Mouse (Mus musculus) midbrain, postnatal 0 days (tissue): ENCODE measurements around the gene Tut7. TPM values are rescaled to one million over a fixed set of nuclear protein-coding genes. Genes with fewer than 3 reads are reported as not detected.
"Not testable (repeated sequence)": the region's sequence is repeated elsewhere in the genome, so short reads cannot be mapped to it uniquely, and the experiment has no call there.

Experiments used
- ATAC-seq: fragments of 200-750 bp; cut with Nextera tagmentation; 2 replicates; pipeline ENCODE4 v1.8.0; 2017; ENCODE audit warnings: moderate number of reproducible peaks, mild to moderate bottlenecking, moderate TSS enrichment, moderate library complexity; ENCODE audit not compliant: low FRiP score
- DNase-seq: peaks from one replicate; pipeline ENCODE4 v3.0.0-alpha.2; 2015; ENCODE audit warnings: low spot score
- H3K27ac ChIP-seq: fragments of 300-500 bp; sonication (generic); 2 replicates; pipeline ENCODE4 v1.5.1; 2014; ENCODE audit warnings: low read depth, mild to moderate bottlenecking, low read length, mixed read lengths
- H3K27me3 ChIP-seq: fragments of 300-500 bp; sonication (generic); 2 replicates; pipeline ENCODE4 v1.6.1; 2014; ENCODE audit warnings: low read length, control low read depth, mixed read lengths; ENCODE audit not compliant: insufficient read depth
- H3K36me3 ChIP-seq: fragments of 300-500 bp; sonication (generic); 2 replicates; pipeline ENCODE4 v1.6.1; 2014; ENCODE audit warnings: low read length, control low read depth, mixed read lengths; ENCODE audit not compliant: insufficient read depth
- H3K4me1 ChIP-seq: fragments of 300-500 bp; sonication (generic); 2 replicates; pipeline ENCODE4 v1.6.1; 2014; ENCODE audit warnings: mild to moderate bottlenecking, control low read depth, antibody characterized with exemption, low read length, mixed read lengths; ENCODE audit not compliant: insufficient read depth
- H3K4me2 ChIP-seq: fragments of 300-500 bp; sonication (generic); 2 replicates; pipeline ENCODE4 v1.6.1; 2014; ENCODE audit warnings: low read depth, mild to moderate bottlenecking, low read length, mixed read lengths; ENCODE audit not compliant: poor library complexity, severe bottlenecking
- H3K4me3 ChIP-seq: fragments of 300-500 bp; sonication (generic); 2 replicates; pipeline ENCODE4 v1.5.1; 2014; ENCODE audit warnings: low read depth, mild to moderate bottlenecking, low read length, moderate library complexity
- H3K9ac ChIP-seq: fragments of 300-500 bp; sonication (generic); replicated peaks from 2 replicates; pipeline ENCODE4 v1.6.1; 2014; ENCODE audit warnings: mild to moderate bottlenecking, low read length, moderate library complexity, mixed read lengths; ENCODE audit not compliant: poor library complexity, severe bottlenecking
- H3K9me3 ChIP-seq: fragments of 300-500 bp; sonication (generic); 2 replicates; pipeline ENCODE4 v1.6.1; 2016; ENCODE audit warnings: low read length, control low read depth
- CTCF ChIP-seq: IDR thresholded peaks from 2 replicates; pipeline ENCODE4 v1.5.1; 2016; ENCODE audit warnings: antibody characterized with exemption, mild to moderate bottlenecking
- WGBS: fragments of 180-500 bp; shearing (Covaris S2); extraction: QIAGEN DNeasy Blood & Tissue Kit; methylation state at CpG from one replicate; pipeline ENCODE4 v1.1.7; 2014; 5-methylcytosine and 5-hydroxymethylcytosine counted together
- polyA plus RNA-seq: library from polyadenylated mRNA; unstranded; fragments of >200 nt; fragmentation: Nextera tagmentation; extraction: Ambion mirVana; gene quantifications from 2 replicates; pipeline ENCODE4 v1.2.1, GENCODE M21; 2015
- total RNA-seq: library from RNA; depleted of rRNA; stranded (reverse); fragments of >200 nt; gene quantifications from 2 replicates; pipeline ENCODE4 v1.2.3, GENCODE M21; 2014

Gene Tut7
- total and polyA plus RNA-seq, 2 experiments from 2014 or later = 33.7 to 37.3 TPM

DNA sequence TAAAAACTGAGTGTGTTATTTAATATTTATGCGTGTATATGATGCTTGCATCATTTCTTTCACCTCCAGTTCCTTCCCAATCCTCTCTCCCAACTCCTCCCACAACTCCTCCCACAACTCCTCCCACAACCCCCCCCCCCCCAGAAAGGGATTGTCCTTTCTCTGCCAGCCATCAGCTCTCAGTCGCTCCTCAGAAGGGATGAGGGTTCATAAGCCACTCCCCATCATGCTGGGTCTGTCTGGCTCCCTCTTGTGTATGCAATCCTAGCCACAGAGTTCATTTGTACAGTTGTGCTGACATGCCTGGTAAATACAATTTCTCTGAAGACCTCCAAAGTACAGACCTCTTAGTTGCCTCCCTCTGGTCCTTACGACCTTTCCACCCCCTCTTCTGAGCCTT is 87.8 kb downstream of the Tut7 start:
- TF ChIP-seq CTCF = peak; percentile 60
- H3K4me3 ChIP-seq = no peak overlapping the region
- H3K27ac ChIP-seq = no peak overlapping the region
- DNase-seq (peak; percentile 58), ATAC-seq (peak; percentile 57; the same call in 1 of the 2 replicates)
- H3K9ac ChIP-seq = no peak overlapping the region
- no peaks in the 10 kb centered on the region for H3K36me3 ChIP-seq
- H3K4me1 ChIP-seq = no peaks in the 10 kb centered on the region
- WGBS = 33% methylated on average over 3 of the region's 3 CpGs
- H3K27me3 ChIP-seq = no peaks in the 10 kb centered on the region
- no peaks in the 10 kb centered on the region for H3K9me3 ChIP-seq
- H3K4me2 ChIP-seq = no peak overlapping the region

DNA sequence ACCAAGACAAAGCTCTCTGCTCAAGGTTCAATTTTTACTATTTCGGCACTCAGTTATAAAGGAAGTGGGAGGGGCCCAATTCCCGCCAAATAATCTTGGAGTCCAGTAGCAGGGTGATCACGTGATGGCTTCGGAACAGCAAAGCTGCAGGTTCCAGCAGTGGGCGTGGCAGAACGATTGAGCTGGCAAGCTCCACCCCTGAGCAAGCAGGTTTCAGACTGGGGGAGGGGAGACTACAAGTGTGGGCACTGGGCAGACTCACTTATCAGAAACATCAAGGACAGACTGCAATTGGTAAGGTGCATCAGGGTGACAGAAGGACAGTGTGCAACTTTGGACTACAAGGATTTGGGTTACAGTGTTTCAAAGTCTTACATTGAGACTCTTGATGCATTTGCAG is 88.6 kb downstream of the Tut7 start:
- H3K4me2 ChIP-seq, H3K4me1 ChIP-seq, ATAC-seq, H3K4me3 ChIP-seq, H3K9me3 ChIP-seq, H3K36me3 ChIP-seq, H3K9ac ChIP-seq, DNase-seq, H3K27me3 ChIP-seq, H3K27ac ChIP-seq: not testable (repeated sequence)
- WGBS = 41% methylated on average over 6 of the region's 6 CpGs

DNA sequence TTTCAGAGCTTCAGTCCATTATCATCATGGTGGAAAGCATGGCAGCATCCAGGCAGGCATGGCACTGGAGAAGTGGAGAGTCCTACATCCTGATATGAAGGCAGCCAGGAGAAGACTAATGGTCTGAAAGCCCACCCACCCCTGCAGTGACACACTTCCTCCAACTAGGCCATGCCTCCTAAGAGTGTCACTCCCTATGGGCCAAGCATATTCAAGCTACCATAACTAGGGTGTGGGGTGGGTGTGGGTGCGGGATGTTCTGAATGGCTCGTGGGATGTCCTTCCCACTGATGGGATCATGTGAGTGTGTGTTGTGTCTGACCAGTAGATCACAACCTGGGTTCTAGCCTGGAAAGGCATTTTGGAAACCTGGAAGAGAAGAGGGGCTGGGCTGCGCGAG is 89.0 kb downstream of the Tut7 start:
- Histone ChIP-seq H3K4me2 (no peak overlapping the region), H3K36me3 (no peaks in the 10 kb centered on the region), H3K4me3 (no peak overlapping the region), H3K4me1 (no peaks in the 10 kb centered on the region), H3K27me3 (no peaks in the 10 kb centered on the region), H3K27ac (no peak overlapping the region), H3K9me3 (no peaks in the 10 kb centered on the region), H3K9ac (no peak overlapping the region)
- no peak for TF ChIP-seq CTCF
- 90% methylated on average over 2 of the region's 4 CpGs for WGBS
- no peak for DNase-seq
- no peak for ATAC-seq

DNA sequence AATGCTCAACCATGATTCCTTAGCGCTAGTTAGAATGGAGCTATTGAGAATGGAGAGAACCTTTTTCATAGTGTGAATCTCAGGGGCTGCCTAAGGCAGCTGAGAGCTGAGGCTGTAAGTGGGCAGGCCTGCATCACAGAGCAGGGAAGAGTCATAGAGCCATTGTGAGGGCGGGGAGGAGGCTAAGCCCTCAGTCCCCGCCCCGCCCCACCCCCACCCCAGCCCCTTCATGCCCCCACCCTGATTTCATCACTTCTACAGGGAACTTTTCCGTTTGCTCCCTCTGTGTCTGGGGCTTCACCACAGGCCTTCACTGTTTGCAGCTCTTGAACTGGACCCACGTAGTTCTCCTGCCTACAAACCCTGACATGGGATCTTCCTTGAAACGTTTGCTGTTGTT is 91.3 kb downstream of the Tut7 start, which contains the start of gene Spata31d1d:
Gene Spata31d1d (minus strand): TSS at position 101 of the 400 bp plus-strand sequence.
- Histone ChIP-seq H3K36me3 (no peaks in the 10 kb centered on the region), H3K4me1 (no peaks in the 10 kb centered on the region), H3K27ac (no peak within 1 kb of the TSS), H3K9me3 (no peaks in the 10 kb centered on the region), H3K9ac (no peak within 1 kb of the TSS), H3K4me3 (no peak within 1 kb of the TSS), H3K4me2 (no peak within 1 kb of the TSS), H3K27me3 (no peaks in the 10 kb centered on the region)
- 48% methylated on average over 5 of the region's 7 CpGs for WGBS
- DNase-seq (no peak), ATAC-seq (no peak)
- TF ChIP-seq CTCF = no peak

DNA sequence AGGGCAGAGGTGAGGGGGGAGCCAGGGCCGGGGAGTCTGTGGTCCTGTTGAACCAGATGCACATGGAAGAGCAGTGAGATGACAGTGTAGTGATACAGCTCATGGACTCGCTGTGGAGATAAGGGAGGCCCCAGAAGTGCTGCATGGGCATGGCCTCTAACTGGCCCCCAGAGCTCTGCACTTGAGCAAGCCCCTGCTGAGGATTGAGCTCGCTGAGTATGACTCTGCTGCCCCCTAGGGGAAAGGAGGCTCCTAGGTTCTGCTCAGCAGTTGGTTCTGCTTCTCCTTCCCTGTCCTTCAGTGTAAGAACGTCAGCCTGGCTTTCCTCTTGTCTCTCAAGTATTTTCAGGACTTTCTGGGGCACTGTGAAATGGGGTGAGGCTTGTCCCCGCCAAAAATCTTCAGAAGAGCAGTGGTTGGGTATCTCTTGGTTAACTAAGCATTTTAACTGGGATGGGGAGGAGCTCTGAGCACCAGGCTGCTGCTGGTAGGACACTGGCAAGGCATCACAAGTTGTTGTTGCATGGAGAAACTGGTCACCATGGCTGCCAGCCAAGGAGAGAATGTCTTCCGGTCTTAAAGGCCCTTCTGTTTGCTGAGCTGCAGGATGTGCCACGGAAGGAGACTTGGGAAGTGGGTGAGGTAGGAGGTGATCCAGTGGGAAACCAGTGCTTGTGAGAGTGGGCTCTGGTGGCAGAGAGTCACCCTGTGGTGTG is 94.4 kb downstream of the Tut7 start:
- Histone ChIP-seq H3K9ac (no peak overlapping the region), H3K9me3 (no peaks in the 10 kb centered on the region), H3K4me1 (no peaks in the 10 kb centered on the region), H3K4me2 (no peak overlapping the region), H3K4me3 (no peak overlapping the region), H3K27me3 (no peaks in the 10 kb centered on the region), H3K36me3 (no peaks in the 10 kb centered on the region), H3K27ac (no peak overlapping the region)
- TF ChIP-seq CTCF = peak; percentile 94
- ATAC-seq (peak; percentile 72), DNase-seq (peak; percentile 91)
- WGBS = 29% methylated on average over 7 of the region's 7 CpGs

DNA sequence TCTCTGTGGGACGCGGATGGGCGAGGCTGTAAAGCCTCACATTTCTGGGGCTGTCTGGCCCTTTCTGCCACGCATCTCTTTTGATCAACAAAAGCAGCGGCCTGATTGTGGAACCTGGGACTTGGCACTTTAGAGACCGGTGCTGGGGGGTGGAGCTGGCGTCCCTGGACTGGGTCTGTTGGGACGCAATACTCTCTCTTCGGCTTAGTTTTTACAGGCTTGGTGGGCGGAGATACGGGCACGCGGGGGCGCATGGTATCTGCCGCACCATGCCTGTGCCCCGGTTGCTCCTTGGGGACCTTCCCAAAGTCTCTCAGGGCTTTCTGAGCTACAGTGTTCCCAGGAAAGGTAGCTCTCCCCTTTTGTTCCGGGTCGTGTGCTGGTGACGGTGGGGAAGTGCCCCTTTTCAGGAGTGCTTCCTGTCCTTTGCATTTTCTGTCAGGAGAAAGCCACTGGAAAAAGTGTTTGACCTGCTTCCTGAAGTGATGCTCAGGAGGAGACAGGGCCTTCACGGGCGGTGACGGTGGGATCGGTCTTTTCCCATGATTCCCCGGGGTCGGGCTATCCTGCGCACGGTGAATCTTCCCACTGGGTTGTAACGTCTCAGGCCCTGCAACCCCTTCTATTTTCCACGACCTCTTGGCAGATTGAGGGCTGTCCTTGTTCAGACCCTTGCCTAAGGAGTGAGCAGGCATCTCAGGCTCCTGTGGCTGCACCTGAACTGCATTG is 96.6 kb downstream of the Tut7 start:
- DNase-seq (no peak), ATAC-seq (no peak)
- Histone ChIP-seq H3K4me2 (peak overlapping the region; percentile 26), H3K9me3 (no peaks in the 10 kb centered on the region), H3K27me3 (no peaks in the 10 kb centered on the region), H3K9ac (no peak overlapping the region), H3K36me3 (no peaks in the 10 kb centered on the region), H3K4me1 (no peaks in the 10 kb centered on the region), H3K4me3 (no peak overlapping the region), H3K27ac (no peak overlapping the region)
- TF ChIP-seq CTCF = no peak
- 37% methylated on average over 29 of the region's 29 CpGs for WGBS

DNA sequence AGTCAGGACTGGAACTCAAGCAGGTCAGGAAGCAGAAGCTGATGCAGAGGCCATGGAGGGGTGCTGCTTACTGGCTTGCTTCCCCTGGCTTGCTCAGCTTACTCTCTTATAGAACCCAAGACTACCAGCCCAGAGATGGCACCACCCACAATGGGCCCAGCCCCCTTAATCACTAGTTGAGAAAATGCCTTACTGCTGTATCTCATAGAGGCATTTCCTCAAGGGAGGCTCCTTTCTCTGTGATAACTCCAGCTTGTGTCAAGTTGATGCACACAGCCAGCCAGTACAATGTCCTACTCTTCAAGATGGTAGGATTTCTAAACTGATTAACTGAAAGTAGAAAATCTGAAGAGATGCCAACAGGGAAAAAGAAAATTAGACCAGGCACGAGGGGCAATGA is 100.9 kb downstream of the Tut7 start:
- DNase-seq, H3K9ac ChIP-seq, H3K4me1 ChIP-seq, H3K4me2 ChIP-seq, H3K36me3 ChIP-seq, ATAC-seq, H3K9me3 ChIP-seq, H3K4me3 ChIP-seq, H3K27me3 ChIP-seq, H3K27ac ChIP-seq: not testable (repeated sequence)
- 85% methylated on average over 1 of the region's 1 CpGs for WGBS
